Mouse (Mus musculus) limb, embryonic 13.5 days (tissue): ENCODE measurements at regions not wholly inside any gene's neighbourhood (a gene's known extent, or its start where the extent isn't known, plus 50 kb on each side); places are given as distances from the start of the nearest gene placed in this dataset.

Experiments used
- ATAC-seq: fragments of 200-750 bp; cut with Nextera tagmentation; 2 replicates; pipeline ENCODE4 v1.8.0; 2017; ENCODE audit warnings: low read depth, moderate number of reproducible peaks, moderate TSS enrichment; ENCODE audit not compliant: low FRiP score
- H3K27ac ChIP-seq: fragments of 300-500 bp; sonication (generic); 2 replicates; pipeline ENCODE4 v1.5.1; 2015; ENCODE audit warnings: inconsistent platforms, mild to moderate bottlenecking, moderate library complexity
- H3K27me3 ChIP-seq: fragments of 300-500 bp; sonication (generic); 2 replicates; pipeline ENCODE4 v1.6.1; 2015; ENCODE audit warnings: mild to moderate bottlenecking, inconsistent platforms
- H3K36me3 ChIP-seq: fragments of 300-500 bp; sonication (generic); 2 replicates; pipeline ENCODE4 v1.6.1; 2015; ENCODE audit warnings: inconsistent platforms, mild to moderate bottlenecking, moderate library complexity
- H3K4me1 ChIP-seq: fragments of 300-500 bp; sonication (generic); 2 replicates; pipeline ENCODE4 v1.6.1; 2015; ENCODE audit warnings: inconsistent platforms
- H3K4me2 ChIP-seq: fragments of 300-500 bp; sonication (generic); replicated peaks from 2 replicates; pipeline ENCODE4 v1.6.1; 2015; ENCODE audit warnings: inconsistent platforms, mild to moderate bottlenecking, moderate library complexity
- H3K4me3 ChIP-seq: fragments of 300-500 bp; sonication (generic); 2 replicates; pipeline ENCODE4 v1.5.1; 2015; ENCODE audit warnings: moderate library complexity, mild to moderate bottlenecking, inconsistent platforms
- H3K9ac ChIP-seq: fragments of 300-500 bp; sonication (generic); 2 replicates; pipeline ENCODE4 v1.6.1; 2015; ENCODE audit warnings: mild to moderate bottlenecking, inconsistent platforms
- H3K9me3 ChIP-seq: fragments of 300-500 bp; sonication (generic); 2 replicates; pipeline ENCODE4 v1.6.1; 2016; ENCODE audit warnings: inconsistent platforms
- WGBS: fragments of 180-500 bp; shearing (Covaris S2); methylation state at CpG from one replicate; pipeline ENCODE4 v1.1.7; 2015; 5-methylcytosine and 5-hydroxymethylcytosine counted together

DNA sequence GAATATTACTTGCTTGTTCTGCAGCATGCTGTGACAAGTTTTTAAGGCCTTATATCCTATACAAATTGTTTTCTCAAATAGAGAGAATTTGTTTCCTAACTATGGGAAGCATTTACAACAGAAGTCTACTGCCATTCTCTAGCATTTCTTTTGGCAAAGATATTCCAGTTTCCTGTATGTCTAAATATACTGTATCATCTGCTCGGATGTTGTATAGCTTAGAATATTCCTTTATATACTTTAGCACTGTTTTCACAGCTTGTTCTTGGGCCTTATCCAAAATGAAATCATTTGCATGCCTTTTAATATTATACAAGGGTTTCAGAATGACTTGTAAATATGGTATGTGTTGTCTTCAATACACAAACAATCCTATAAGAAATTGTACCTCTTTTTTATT, 92.1 kb upstream of the Ins2 start:
- no peak for ATAC-seq
- no peak overlapping the region for H3K27ac ChIP-seq
- no peak overlapping the region for H3K9ac ChIP-seq
- H3K4me3 ChIP-seq: no peak overlapping the region
- no peaks in the 10 kb centered on the region for H3K27me3 ChIP-seq
- no peak overlapping the region for H3K4me2 ChIP-seq
- peaks cover 7% of the 10 kb centered on the region for H3K4me1 ChIP-seq
- H3K36me3 ChIP-seq: no peaks in the 10 kb centered on the region
- WGBS: 84% methylated on average over 1 of the region's 1 CpGs
- no peaks in the 10 kb centered on the region for H3K9me3 ChIP-seq

DNA sequence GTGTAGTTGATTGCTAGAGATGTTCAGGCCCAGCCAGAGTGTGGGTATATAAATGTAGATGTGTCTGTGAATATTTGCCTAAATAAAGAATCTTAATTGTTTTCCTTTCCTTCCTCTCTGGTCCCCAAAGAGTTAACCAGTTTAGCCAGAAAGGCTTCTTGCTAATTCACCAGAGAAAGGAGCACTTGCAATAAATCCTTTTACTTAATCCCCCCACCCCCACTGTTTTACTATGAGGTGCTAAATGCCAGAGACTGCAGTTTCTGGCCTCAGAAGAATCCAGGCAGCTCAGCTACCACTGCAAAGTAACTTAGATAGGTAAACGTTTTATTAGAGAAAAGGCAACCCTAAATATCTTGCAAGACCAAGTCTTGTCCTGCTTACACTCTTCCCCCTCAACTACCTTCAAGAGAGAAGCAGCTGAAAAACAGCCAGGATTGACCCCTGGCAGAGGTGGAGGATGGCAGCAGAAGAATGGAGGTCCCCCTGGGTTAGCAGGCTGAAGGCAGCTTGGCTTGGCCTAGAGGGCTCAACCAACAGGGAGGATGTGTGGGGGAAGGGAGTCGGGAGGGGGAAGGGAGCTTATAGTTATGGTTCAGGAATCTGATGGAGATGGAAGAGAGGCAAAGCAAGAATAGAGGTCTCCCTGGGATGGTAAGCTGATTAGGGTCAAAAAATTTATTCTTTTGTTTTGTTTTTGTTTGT, 87.9 kb upstream of the Ins2 start:
- no peak overlapping the region for H3K9ac ChIP-seq
- no peaks in the 10 kb centered on the region for H3K27me3 ChIP-seq
- 9% methylated on average over 2 of the region's 2 CpGs for WGBS
- H3K4me1 ChIP-seq: peaks cover 7% of the 10 kb centered on the region
- H3K9me3 ChIP-seq: no peaks in the 10 kb centered on the region
- H3K4me3 ChIP-seq: no peak overlapping the region
- no peak for ATAC-seq
- H3K4me2 ChIP-seq: peak overlapping the region; percentile 23; the same call in 1 of the 2 replicates
- no peaks in the 10 kb centered on the region for H3K36me3 ChIP-seq
- peak overlapping the region; percentile 29; the same call in 1 of the 2 replicates for H3K27ac ChIP-seq

GRCm38 (mm10) chr7:142810711-142811110, 67.5 kb upstream of the Ins2 start:
- Histone ChIP-seq H3K4me2 (no peak overlapping the region), H3K27ac (no peak overlapping the region), H3K9me3 (no peaks in the 10 kb centered on the region), H3K27me3 (no peaks in the 10 kb centered on the region), H3K4me3 (no peak overlapping the region), H3K36me3 (no peaks in the 10 kb centered on the region), H3K4me1 (no peaks in the 10 kb centered on the region), H3K9ac (no peak overlapping the region)
- ATAC-seq: no peak
- 75% methylated on average over 4 of the region's 4 CpGs for WGBS

GRCm38 (mm10) chr7:142799424-142799823, 56.2 kb upstream of the Ins2 start:
- WGBS: 28% methylated on average over 6 of the region's 6 CpGs

GRCm38 (mm10) chr7:142794481-142794880, 51.3 kb upstream of the Ins2 start:
- WGBS: 42% methylated on average over 2 of the region's 2 CpGs
- ATAC-seq: no peak; the same call in 1 of the 2 replicates

More at GRCm38 (mm10) chr7:142799424-142799823, 56.2 kb upstream of the Ins2 start:
- Histone ChIP-seq H3K36me3 (no peaks in the 10 kb centered on the region), H3K27ac (no peak overlapping the region), H3K9me3 (no peaks in the 10 kb centered on the region), H3K4me1 (peaks cover 7% of the 10 kb centered on the region), H3K27me3 (no peaks in the 10 kb centered on the region), H3K4me3 (no peak overlapping the region), H3K4me2 (no peak overlapping the region), H3K9ac (no peak overlapping the region)
- ATAC-seq: no peak

More at GRCm38 (mm10) chr7:142794481-142794880, 51.3 kb upstream of the Ins2 start:
- Histone ChIP-seq H3K27me3 (no peaks in the 10 kb centered on the region), H3K4me1 (peaks cover 20% of the 10 kb centered on the region), H3K4me3 (no peak overlapping the region), H3K27ac (peak overlapping the region; percentile 39; the same call in 1 of the 2 replicates), H3K4me2 (no peak overlapping the region), H3K9me3 (no peaks in the 10 kb centered on the region), H3K9ac (no peak overlapping the region), H3K36me3 (no peaks in the 10 kb centered on the region)
